Mouse (Mus musculus) limb, embryonic 12.5 days (tissue): Measurements from ENCODE around the gene Calm5. TPM values are rescaled to one million over a fixed set of nuclear protein-coding genes. Genes with fewer than 3 reads are reported as not detected.
A peak's percentile ranks its signal among the peaks of the same experiment; 100 is the strongest.
"Not testable (repeated sequence)": the region's sequence is repeated elsewhere in the genome, so short reads cannot be mapped to it uniquely, and the experiment has no call there.

ENCODE experiments used
- ATAC-seq: fragments of 200-750 bp; cut with Nextera tagmentation; 2 replicates; pipeline ENCODE4 v1.8.0; 2017; ENCODE audit warnings: low read depth, moderate TSS enrichment; ENCODE audit not compliant: insufficient number of reproducible peaks, insufficient read depth, low FRiP score, low TSS enrichment
- H3K27ac ChIP-seq: fragments of 300-500 bp; sonication (generic); 2 replicates; pipeline ENCODE4 v1.5.1; 2016; ENCODE audit warnings: mild to moderate bottlenecking, moderate library complexity
- H3K27me3 ChIP-seq: fragments of 300-500 bp; sonication (generic); 2 replicates; pipeline ENCODE4 v1.6.1; 2016; ENCODE audit warnings: mild to moderate bottlenecking, moderate library complexity
- H3K36me3 ChIP-seq: fragments of 300-500 bp; sonication (generic); 2 replicates; pipeline ENCODE4 v1.6.1; 2016; ENCODE audit warnings: mild to moderate bottlenecking, moderate library complexity
- H3K4me1 ChIP-seq: fragments of 300-500 bp; sonication (generic); replicated peaks from 2 replicates; pipeline ENCODE4 v1.6.1; 2016
- H3K4me2 ChIP-seq: fragments of 300-500 bp; sonication (generic); 2 replicates; pipeline ENCODE4 v1.6.1; 2016; ENCODE audit warnings: mild to moderate bottlenecking, moderate library complexity
- H3K4me3 ChIP-seq: fragments of 300-500 bp; sonication (generic); replicated peaks from 2 replicates; pipeline ENCODE4 v1.5.1; 2016; ENCODE audit warnings: mild to moderate bottlenecking
- H3K9ac ChIP-seq: fragments of 300-500 bp; sonication (generic); replicated peaks from 2 replicates; pipeline ENCODE4 v1.6.1; 2016; ENCODE audit warnings: mild to moderate bottlenecking, moderate library complexity
- H3K9me3 ChIP-seq: fragments of 300-500 bp; sonication (generic); 2 replicates; pipeline ENCODE4 v1.6.1; 2016; ENCODE audit warnings: mild to moderate bottlenecking, moderate library complexity
- WGBS: fragments of 180-500 bp; shearing (Covaris S2); methylation state at CpG from one replicate; pipeline ENCODE4 v1.1.7; 2016; 5-methylcytosine and 5-hydroxymethylcytosine counted together
- polyA plus RNA-seq: library from polyadenylated mRNA; unstranded; fragments of >200 nt; fragmentation: Nextera tagmentation; extraction: Ambion mirVana; gene quantifications from 2 replicates; pipeline ENCODE4 v1.2.1, GENCODE M21; 2016

Gene Calm5
- polyA plus RNA-seq, 1 experiment from 2014 or later, result not detected

DNA sequence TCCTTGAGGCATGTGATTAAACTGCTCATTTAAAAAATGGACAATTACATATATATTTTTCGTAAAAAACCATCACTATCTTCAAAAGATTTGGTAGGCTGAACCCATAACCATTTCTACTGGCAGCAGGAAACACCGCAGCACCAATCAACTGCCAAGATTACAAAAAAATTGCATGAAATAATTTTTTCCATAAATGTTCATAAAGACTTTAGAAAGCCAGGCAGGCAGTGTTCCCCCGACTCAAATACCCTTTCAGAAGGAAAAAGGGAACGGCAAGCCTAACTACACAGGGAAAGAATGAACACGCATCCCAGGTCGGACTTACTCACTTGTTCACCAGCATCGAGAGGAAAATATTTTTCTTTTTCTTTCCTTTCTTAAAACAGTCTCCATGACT lies 38.6 kb downstream of the Calm5 start:
- ATAC-seq, result no peak
- Histone ChIP-seq H3K27ac (0 out of 2 replicates have a peak overlapping the region, but pooled peaks have one; percentile 8), H3K4me1 (peaks cover 24% of the 10 kb centered on the region), H3K27me3 (no peaks in the 10 kb centered on the region), H3K4me3 (peak overlapping the region; percentile 63), H3K4me2 (peak overlapping the region; percentile 69), H3K9ac (peak overlapping the region; percentile 83), H3K36me3 (peaks cover 25% of the 10 kb centered on the region), H3K9me3 (no peaks in the 10 kb centered on the region)
- 16% methylated on average over 7 of the region's 7 CpGs for WGBS

DNA sequence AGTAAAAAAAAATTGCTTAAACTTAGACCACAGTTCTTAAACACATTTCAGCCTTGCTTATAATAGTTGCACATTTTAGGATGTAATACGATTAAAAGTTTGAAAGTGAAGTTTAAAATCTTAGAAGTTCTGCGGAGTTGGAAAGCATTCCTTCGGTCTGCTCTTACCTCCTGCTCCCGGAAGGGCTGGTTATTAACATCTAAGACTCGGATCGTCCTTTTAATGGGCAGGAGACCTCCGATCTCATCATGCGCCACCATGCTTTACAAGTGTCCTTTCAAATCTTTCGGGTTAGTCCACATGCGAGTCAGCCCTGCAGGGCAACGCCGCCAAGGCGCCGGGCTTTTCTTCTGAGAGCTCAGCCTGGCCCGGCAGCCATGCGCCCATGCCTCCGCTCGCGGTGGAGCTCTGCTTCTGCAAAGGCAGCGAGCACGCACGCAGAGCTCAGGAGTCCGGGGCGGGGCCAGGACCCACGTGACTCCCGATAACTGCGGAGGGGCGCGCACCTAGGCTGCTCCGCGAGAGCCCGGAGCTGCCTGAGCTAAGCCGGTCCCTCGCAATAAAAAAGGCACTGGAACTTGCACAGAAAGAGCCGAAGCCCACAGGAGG lies 39.3 kb downstream of the Calm5 start:
- H3K9ac ChIP-seq, result peak overlapping the region; percentile 83
- H3K4me2 ChIP-seq, result peak overlapping the region; percentile 69
- H3K36me3 ChIP-seq, result peaks cover 22% of the 10 kb centered on the region
- peaks cover 24% of the 10 kb centered on the region for H3K4me1 ChIP-seq
- H3K4me3 ChIP-seq, result peak overlapping the region; percentile 63
- H3K27me3 ChIP-seq, result no peaks in the 10 kb centered on the region
- peak; percentile 96 for ATAC-seq
- under 1% methylated on average over 35 of the region's 35 CpGs for WGBS
- H3K9me3 ChIP-seq, result no peaks in the 10 kb centered on the region
- peak overlapping the region; percentile 91 for H3K27ac ChIP-seq

DNA sequence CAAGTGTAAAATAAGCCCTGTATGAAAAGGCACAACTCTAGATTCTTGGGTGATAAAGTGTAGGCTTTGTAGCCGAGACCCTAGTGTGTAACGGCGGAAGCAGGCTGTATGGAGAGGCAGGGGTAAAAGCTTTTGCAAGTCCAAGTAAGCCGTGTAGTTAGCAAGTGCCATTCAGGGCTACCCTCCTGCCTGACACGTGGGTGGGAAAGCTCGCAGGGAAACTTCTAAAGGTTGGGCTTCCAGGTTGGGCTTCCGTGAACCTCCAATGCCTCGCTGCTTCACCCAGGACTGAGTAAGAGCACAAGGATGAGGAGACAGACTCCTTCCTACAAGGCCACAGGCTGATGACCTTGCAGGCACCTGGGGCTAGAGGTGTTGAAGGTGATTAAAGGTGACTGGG lies 40.6 kb downstream of the Calm5 start:
- ATAC-seq, result no peak
- WGBS, result 66% methylated on average over 8 of the region's 8 CpGs
- H3K9me3 ChIP-seq, result no peaks in the 10 kb centered on the region
- H3K4me2 ChIP-seq, result no peak overlapping the region
- peaks cover 14% of the 10 kb centered on the region; the same call in 1 of the 2 replicates for H3K36me3 ChIP-seq
- 0 out of 2 replicates have a peak overlapping the region, but pooled peaks have one; percentile 26 for H3K27ac ChIP-seq
- peaks cover 24% of the 10 kb centered on the region for H3K4me1 ChIP-seq
- H3K9ac ChIP-seq, result no peak overlapping the region
- no peak overlapping the region for H3K4me3 ChIP-seq
- no peaks in the 10 kb centered on the region for H3K27me3 ChIP-seq

DNA sequence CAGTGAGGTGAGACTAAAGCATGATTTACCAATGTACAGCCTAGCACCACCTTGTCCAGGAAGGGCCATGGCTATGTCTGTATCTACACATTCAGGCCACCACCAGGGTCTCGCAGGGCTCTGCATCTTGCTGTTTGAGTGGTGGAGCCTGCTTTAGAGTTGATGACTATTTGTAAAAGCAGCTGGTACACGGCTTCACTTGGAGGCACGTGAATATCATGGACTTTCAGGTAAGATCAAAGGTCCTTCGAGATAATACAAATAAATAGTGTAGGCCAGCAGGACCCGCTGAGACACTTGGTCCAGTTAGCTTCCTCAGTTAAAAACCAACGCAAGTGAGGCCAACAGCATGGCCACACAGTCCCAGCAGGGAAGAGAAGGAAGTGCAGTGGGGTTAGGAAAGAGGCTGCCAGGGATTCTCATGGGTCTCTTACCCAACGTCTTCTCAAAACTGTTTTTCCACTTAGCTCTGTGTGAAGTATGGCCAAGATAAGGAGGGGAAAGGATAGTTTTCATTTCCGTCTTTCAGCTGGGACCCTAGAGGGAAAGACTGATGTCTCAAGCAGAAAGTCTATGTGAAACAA lies 41.5 kb downstream of the Calm5 start:
- WGBS, result 91% methylated on average over 8 of the region's 8 CpGs
- no peak overlapping the region for H3K9ac ChIP-seq
- no peak overlapping the region for H3K4me2 ChIP-seq
- ATAC-seq, result no peak
- H3K4me3 ChIP-seq, result no peak overlapping the region
- no peaks in the 10 kb centered on the region for H3K9me3 ChIP-seq
- peaks cover 22% of the 10 kb centered on the region for H3K36me3 ChIP-seq
- peaks cover 20% of the 10 kb centered on the region for H3K4me1 ChIP-seq
- no peak overlapping the region for H3K27ac ChIP-seq
- H3K27me3 ChIP-seq, result no peaks in the 10 kb centered on the region

DNA sequence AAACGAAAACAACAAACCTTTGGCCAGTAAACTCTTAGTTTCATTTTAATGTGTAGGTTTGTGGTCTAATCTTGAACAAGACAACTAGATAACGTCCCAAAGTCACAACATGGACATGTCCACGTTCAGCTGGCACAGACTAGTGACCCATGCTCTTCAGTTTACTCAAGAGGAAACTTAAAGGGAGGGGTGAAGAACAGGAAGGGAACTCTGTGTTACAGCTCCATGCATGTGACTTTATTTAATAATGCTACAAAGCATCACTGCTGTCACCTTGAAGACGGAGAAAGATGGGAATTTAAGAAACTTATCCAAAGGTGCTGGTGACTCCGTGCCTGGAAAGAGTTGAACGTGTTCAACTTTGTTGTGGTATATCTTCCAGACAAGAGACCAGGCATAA lies 42.1 kb downstream of the Calm5 start:
- Histone ChIP-seq H3K9me3 (no peaks in the 10 kb centered on the region), H3K4me3 (no peak overlapping the region), H3K9ac (no peak overlapping the region), H3K36me3 (peaks cover 27% of the 10 kb centered on the region), H3K27ac (no peak overlapping the region), H3K4me1 (peaks cover 20% of the 10 kb centered on the region), H3K4me2 (no peak overlapping the region), H3K27me3 (no peaks in the 10 kb centered on the region)
- ATAC-seq, result no peak
- 93% methylated on average over 6 of the region's 6 CpGs for WGBS

DNA sequence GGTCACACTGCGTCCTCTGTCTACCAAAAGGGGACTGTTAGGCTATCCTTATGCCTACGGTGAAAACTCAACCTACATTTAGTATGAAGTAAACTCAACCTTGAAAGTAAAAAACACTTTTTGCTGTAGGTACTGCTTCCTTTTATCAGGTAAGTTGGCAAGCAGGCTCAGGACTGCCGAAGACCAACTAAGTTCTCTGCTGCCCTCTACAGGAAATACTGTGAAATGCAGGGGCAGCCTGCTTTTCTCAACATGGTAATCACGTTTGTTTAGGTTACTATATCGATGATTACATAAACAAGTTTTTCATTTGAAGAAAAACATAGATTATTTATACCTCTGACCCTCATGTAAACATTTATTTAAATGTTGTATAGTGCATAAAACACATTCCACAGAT lies 42.9 kb downstream of the Calm5 start:
- no peak overlapping the region for H3K4me3 ChIP-seq
- H3K4me1 ChIP-seq, result peaks cover 13% of the 10 kb centered on the region
- ATAC-seq, result no peak
- no peaks in the 10 kb centered on the region for H3K9me3 ChIP-seq
- no peaks in the 10 kb centered on the region for H3K27me3 ChIP-seq
- peaks cover 27% of the 10 kb centered on the region for H3K36me3 ChIP-seq
- no peak overlapping the region for H3K9ac ChIP-seq
- H3K27ac ChIP-seq, result no peak overlapping the region
- 42% methylated on average over 5 of the region's 5 CpGs for WGBS
- no peak overlapping the region for H3K4me2 ChIP-seq

DNA sequence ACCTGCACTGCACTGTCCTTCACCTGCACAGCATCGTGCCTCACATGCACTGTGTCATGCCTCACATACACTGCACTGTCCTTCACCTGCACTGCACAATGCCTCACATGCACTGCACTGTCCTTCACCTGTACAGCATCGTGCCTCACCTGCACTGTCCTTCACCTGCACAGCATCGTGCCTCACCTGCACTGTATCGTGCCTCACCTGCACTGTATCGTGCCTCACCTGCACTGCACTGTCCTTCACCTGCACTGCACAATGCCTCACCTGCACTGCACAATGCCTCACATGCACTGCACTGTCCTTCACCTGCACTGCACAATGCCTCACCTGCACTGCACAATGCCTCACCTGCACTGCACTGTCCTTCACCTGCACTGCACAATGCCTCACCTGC lies 44.2 kb downstream of the Calm5 start:
- peaks cover 27% of the 10 kb centered on the region for H3K36me3 ChIP-seq
- not testable (repeated sequence) for ATAC-seq, H3K4me3 ChIP-seq, H3K9me3 ChIP-seq, H3K27me3 ChIP-seq, H3K27ac ChIP-seq, H3K9ac ChIP-seq, H3K4me2 ChIP-seq
- WGBS, result 94% methylated on average over 5 of the region's 5 CpGs
- H3K4me1 ChIP-seq, result peaks cover 12% of the 10 kb centered on the region

DNA sequence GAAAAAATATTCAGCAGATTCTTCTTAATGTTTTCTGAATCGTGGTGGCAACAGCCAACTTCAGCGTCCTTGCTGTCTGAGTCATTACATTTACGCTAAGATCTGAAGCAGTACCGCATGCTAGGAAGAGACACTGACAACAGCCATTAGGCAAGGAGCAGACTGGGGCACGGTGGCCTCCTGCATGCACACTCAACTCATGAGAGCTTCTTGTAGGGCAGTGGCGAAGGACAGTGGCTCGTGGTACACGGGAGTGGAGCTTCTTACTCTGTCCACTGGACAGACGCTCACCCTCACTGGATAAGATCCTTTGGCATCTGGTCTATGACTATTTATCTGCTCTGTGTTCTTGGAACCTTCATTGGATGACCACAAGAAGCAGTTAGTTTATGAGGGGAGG lies 45.3 kb downstream of the Calm5 start:
- H3K36me3 ChIP-seq, result peaks cover 27% of the 10 kb centered on the region
- no peak overlapping the region for H3K27ac ChIP-seq
- no peak overlapping the region for H3K4me3 ChIP-seq
- no peak overlapping the region for H3K4me2 ChIP-seq
- H3K9ac ChIP-seq, result no peak overlapping the region
- WGBS, result 89% methylated on average over 9 of the region's 9 CpGs
- H3K9me3 ChIP-seq, result no peaks in the 10 kb centered on the region
- H3K27me3 ChIP-seq, result no peaks in the 10 kb centered on the region
- no peak for ATAC-seq
- H3K4me1 ChIP-seq, result peaks cover 5% of the 10 kb centered on the region

Other genes starting within 250 kb of the Calm5 start
- 26.6 and 28.3 TPM in 2 replicates for gene Fam208b, start 243.1 kb upstream of the Calm5 start, polyA plus RNA-seq
- 12.9 and 13.6 TPM in 2 replicates for gene Asb13, start 220.1 kb upstream of the Calm5 start, polyA plus RNA-seq
- 0.60 and 0.74 TPM in 2 replicates for gene Calml3, start 49.9 kb upstream of the Calm5 start, polyA plus RNA-seq
- gene Calm4, start 16.4 kb upstream of the Calm5 start, polyA plus RNA-seq, result not detected in 2 replicates
- 130 and 136 TPM in 2 replicates for gene Net1, start 64.0 kb downstream of the Calm5 start, polyA plus RNA-seq
- not detected in 2 replicates for gene Tubal3, start 64.1 kb downstream of the Calm5 start, polyA plus RNA-seq
- gene Ucn3, start 91.2 kb downstream of the Calm5 start, polyA plus RNA-seq, result not detected in 2 replicates
- 0.24 and 0.59 TPM in 2 replicates for gene Akr1c14, start 194.8 kb downstream of the Calm5 start, polyA plus RNA-seq